Mouse (Mus musculus) liver, embryonic 14.5 days (tissue): ENCODE data around the gene Gck.

Experiments
- CTCF ChIP-seq: IDR thresholded peaks from 2 replicates; pipeline ENCODE4 v1.5.1; 2016; ENCODE audit warnings: antibody characterized with exemption, low read depth, control low read depth
- EP300 ChIP-seq: IDR thresholded peaks from 2 replicates; pipeline ENCODE4 v1.6.1; 2016; ENCODE audit warnings: antibody characterized with exemption, low read depth

GRCm38 (mm10) chr11:5861678-5862393 is 88.0 kb downstream of the Gck start, which contains the start of gene Aebp1:
- TF ChIP-seq EP300 (no peak), CTCF (no peak)
